Mouse (Mus musculus) neural tube, embryonic 10.5 days (tissue): ENCODE data around the gene Samd10.
A peak's percentile ranks its signal among the peaks of the same experiment; 100 is the strongest.

ENCODE experiments used
- DNase-seq: peaks from one replicate; pipeline ENCODE4 v3.0.0-alpha.2; 2017; ENCODE audit warnings: low spot score; ENCODE audit errors: extremely low spot score

Samd10 gene

DNA sequence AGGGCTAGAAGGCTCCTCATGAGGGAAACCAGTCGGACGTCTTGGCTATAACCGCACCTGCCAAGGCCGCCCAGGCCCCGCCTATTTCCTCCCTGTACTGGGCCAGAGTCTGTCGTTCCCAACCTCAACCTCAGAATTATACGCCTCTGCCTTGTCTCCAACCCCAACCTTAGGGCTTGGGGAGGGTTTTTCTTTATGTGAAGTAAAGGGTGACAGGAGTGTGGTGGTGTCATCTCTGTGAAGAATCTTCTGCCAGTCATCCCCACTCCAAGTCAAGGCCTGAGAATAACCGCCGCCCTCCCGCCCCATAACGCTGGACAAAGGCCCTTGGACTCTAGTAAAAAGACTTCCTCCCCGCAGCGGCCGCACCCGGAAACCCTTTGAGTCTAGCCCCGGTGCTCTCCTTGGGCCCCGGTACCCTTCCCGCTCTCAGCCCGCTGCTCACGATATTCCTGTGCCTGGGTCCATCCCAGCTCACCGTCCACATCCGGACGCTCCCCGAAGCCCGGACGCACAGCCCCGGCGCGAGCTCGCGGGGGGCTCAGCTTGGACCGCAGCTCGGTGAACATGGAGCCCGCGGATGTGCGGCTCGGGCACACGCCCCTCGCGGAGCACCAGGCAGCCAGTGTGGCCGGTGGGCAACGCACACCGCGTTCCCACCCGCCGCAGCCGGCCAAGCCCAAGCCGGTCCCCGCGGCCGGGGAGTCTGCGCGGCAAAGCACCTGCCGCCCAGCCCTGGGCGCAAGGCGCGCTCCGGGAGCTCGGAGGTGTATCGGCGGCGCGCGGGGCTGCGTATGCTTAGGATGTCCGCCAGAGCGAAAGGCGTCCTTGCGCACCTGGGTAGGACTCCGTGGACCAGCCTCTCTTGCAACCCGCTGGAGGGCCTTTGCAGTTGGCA lies at the start of gene Samd10:
TSS of gene Samd10 (minus strand) at position 759 of the 898 bp plus-strand sequence.
- peak; percentile 76 for DNase-seq

GRCm38 (mm10) chr2:181646626-181647472 lies 47.8 kb upstream of the Samd10 start:
- no peak for DNase-seq

DNA sequence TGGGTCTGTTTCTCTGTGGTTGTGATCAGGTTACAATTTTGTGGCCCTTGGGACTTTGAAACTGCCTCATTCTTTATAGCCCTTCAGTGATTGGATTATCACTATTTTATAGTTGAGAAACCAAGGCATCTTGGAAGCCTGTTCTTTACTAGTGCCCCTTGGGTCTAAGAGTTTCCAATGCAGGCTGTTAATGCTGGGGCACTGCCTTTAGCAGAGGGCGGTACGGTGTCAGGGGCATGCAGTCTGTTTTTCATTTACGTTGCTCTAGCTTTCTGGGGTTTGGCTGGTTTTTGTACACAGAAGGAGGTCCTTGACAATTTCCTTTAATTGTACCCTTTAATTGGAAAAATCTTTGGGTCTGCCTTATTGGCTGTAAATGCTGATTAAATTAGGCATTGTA lies 46.7 kb upstream of the Samd10 start:
- DNase-seq: no peak

DNA sequence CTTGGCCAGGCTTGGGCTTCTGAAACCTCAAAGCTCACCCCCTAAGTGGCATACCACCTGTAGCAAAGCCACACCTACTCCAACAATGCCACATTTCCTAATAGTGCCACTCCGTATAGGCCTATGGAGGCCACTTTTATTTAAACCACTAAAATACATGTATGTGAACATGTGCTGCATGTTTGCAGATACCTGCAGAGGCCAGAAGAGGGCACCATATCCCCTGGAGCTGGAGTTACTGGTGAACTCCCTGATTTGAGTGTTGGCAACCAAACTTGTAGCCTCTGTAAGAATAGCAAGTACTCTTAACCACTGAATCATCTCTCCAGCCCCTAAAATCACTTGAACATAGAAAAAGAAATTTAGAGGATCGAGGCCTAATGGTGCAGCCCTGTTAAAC lies 45.3 kb upstream of the Samd10 start:
- DNase-seq: peak; percentile 31

DNA sequence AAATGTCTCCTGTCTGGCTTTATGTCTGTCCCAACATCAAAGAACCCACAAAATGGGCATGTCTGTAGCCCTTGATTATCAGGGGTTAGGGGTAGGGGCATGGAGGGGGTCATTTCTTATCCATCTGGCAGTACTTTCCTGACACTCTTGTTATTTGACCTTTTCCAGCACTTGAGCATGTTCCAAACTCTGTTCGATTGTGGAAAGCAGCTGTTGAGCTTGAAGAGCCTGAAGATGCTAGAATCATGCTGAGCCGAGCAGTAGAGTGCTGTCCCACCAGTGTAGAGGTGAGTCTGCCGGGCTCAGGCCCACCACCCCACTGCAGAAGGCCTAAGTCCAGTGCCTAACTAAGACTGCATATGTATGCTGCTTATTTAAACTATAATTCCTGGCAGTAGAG lies 36.9 kb upstream of the Samd10 start:
- DNase-seq: no peak

GRCm38 (mm10) chr2:181632624-181633023 lies 33.6 kb upstream of the Samd10 start:
- no peak for DNase-seq

DNA sequence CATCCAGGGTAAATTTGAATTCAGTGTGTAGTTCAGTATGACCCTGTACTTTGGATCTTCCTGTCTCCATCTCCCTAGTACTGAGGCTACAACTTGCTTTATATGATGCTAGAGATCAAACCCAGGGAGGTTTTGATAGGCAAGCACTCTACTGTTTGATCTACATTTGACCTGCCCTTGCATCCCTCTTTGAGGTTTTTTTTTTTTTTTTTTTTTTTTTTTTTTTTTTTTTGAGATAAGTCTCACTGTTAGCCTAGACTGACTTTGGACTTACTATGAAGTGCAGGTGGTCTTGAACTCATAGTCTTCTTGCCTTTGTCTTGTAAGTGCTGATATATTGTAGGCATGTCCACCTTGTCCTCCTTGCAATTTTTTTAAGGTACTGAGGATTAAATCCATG lies 29.5 kb upstream of the Samd10 start:
- DNase-seq: no peak

DNA sequence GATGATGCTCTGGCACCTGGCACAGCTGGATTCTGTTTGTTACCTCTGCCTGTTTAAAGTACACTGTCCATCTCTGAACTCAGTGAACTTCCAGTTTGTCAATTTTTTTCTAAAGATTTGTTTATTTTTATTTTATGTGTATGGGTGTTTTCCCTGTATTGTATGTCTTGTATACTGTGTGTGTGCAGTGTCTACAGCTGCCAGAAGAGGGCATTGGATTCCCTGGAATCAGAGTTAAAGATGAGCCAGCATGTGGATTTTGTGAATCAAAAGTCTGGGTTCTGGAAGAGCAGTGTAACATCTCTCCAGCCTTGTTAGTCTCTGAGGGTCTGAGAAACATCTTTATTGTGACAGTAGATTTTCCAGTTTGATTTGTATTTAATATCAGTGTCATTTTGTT lies 24.4 kb upstream of the Samd10 start:
- no peak for DNase-seq

GRCm38 (mm10) chr2:181618761-181619495 lies 19.9 kb upstream of the Samd10 start:
- no peak for DNase-seq

- DNase-seq: no peak
Measured at GRCm38 (mm10) chr2:181602367-181602766, 3.4 kb upstream of the Samd10 start.

GRCm38 (mm10) chr2:181601751-181602145 lies 2.7 kb upstream of the Samd10 start:
- no peak for DNase-seq

GRCm38 (mm10) chr2:181600828-181601750 lies 2.1 kb upstream of the Samd10 start:
- DNase-seq: peak; percentile 96

GRCm38 (mm10) chr2:181600226-181600758 lies 1.3 kb upstream of the Samd10 start:
- DNase-seq: no peak

- DNase-seq: no peak
Measured at GRCm38 (mm10) chr2:181597378-181598061, 1.5 kb downstream of the Samd10 start.

DNA sequence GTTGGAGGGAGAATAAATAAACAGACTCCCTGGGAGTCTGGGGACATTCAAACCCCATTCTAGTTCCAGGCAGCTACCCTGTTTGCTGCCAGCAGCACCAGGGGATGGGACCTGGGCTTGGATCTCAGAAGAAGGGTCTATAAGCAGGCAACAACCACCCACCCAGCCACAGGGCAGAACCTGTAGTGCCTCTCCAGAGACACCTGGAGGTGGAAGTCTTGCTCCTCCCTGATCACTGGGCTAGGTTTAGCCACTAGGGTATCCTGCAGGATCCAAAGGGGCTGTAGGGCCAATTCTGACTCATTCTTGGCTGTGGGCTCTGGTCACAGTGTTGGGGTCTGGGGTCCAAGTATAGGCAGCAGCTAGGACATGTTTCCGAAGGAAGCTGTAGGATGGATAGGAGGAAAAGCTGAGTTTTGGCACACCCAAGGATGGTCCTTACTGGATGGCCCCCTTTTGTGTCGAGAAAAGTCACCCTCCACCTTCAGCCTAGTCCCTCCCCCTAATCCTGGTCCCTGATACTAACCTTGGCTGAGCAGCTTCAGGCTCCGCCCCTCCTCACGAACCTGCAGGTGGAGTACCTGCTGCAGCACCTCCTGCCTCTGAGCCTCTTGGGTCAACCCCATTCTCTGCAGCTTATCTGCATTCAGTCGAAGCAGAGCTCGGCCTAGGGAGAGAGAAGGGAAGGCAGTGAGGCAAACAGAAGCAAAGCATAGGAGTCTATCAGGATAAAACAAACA lies 2.6 kb downstream of the Samd10 start:
- DNase-seq: no peak

DNA sequence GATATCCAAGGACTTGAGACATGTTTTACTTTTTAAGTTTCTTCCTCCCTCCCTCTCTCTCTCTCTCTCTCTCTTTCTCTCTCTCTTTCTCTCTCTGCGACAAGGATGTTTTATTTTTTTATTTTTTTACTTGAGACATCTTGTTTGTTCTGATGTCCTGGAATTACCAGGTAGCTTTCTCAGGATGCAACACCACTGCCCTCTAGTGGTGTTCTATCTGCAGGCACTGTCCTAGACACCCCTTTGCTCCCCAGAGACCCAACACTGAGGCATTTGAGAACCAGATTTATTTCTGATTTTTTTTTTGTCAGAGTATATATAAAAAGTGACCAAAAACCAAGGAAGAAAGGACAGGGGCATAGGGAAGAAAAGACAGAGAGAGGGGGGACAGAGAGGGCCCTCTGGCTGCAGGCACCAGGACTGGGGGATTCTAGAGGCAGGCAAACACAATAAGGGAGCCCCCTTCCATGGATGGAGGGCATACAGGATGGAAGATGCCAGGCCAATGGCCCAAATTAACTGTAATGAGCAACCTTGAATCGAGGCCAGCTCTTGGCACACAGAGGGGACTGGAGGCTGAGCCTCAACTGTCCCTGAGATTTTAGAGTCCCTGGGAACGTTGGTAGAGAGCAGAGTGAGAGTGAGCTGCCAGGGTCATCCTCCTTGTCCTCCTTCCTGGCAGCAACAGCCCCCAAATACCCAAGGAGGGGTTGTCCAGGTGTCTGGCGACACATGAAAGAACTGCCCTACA lies 3.9 kb downstream of the Samd10 start:
- DNase-seq: no peak

DNA sequence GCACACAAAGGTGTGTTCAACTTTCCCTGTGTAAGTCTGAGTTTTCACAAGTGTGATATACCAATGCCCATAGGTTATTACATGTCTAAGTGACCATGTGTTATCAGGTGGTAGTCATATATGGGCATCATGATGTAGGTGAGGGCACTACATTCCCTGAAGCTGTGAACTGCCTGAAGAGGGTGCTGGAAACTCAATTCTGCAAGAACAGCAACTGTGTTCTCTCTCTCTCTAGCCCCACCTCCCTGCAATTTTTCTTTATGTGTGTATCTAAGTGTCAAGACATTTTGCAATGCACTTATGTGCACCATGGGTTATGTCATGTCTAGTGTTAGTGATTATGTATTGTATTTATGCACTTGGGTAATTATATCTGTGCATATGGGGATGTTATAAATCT lies 5.1 kb downstream of the Samd10 start:
- no peak for DNase-seq

DNA sequence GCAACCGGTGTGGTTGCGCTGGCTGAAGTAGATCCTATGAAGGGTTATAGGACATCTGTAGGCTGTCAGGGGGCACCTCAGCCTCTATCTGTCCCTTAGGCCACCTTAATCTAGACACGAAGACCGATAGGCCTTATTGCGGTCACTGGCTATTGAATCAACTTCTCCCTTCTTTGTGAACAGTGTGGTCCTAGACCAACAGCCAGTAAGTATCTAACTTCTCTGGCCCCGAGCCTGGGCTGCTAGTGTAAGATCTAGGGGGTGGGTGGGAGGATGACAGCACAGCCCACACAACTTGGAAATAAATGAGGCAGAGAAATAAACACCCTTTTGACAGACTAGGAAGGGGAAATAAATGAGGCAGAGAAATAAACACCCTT lies 6.0 kb downstream of the Samd10 start:
- DNase-seq: no peak
